Mouse (Mus musculus) midbrain, embryonic 13.5 days (tissue): Measurements from ENCODE around the gene Ribc2. TPM values are rescaled to one million over a fixed set of nuclear protein-coding genes. Genes with fewer than 3 reads are reported as not detected.

Experiments used
- ATAC-seq: fragments of 200-750 bp; cut with Nextera tagmentation; 2 replicates; pipeline ENCODE4 v1.8.0; 2017; ENCODE audit warnings: mild to moderate bottlenecking, moderate TSS enrichment, moderate library complexity
- H3K27ac ChIP-seq: fragments of 300-500 bp; sonication (generic); 2 replicates; pipeline ENCODE4 v1.5.1; 2015; ENCODE audit warnings: inconsistent platforms, mild to moderate bottlenecking, moderate library complexity
- H3K27me3 ChIP-seq: fragments of 300-500 bp; sonication (generic); 2 replicates; pipeline ENCODE4 v1.6.1; 2015; ENCODE audit warnings: mild to moderate bottlenecking, inconsistent platforms
- H3K36me3 ChIP-seq: fragments of 300-500 bp; sonication (generic); 2 replicates; pipeline ENCODE4 v1.6.1; 2015; ENCODE audit warnings: mild to moderate bottlenecking, inconsistent platforms
- H3K4me1 ChIP-seq: fragments of 300-500 bp; sonication (generic); replicated peaks from 2 replicates; pipeline ENCODE4 v1.6.1; 2015; ENCODE audit warnings: inconsistent platforms
- H3K4me2 ChIP-seq: fragments of 300-500 bp; sonication (generic); replicated peaks from 2 replicates; pipeline ENCODE4 v1.6.1; 2015; ENCODE audit warnings: moderate library complexity, mild to moderate bottlenecking, inconsistent platforms
- H3K4me3 ChIP-seq: fragments of 300-500 bp; sonication (generic); replicated peaks from 2 replicates; pipeline ENCODE4 v1.5.1; 2015; ENCODE audit warnings: mild to moderate bottlenecking, inconsistent platforms
- H3K9ac ChIP-seq: fragments of 300-500 bp; sonication (generic); replicated peaks from 2 replicates; pipeline ENCODE4 v1.6.1; 2015; ENCODE audit warnings: mild to moderate bottlenecking, inconsistent platforms
- H3K9me3 ChIP-seq: fragments of 300-500 bp; sonication (generic); 2 replicates; pipeline ENCODE4 v1.6.1; 2016; ENCODE audit warnings: mild to moderate bottlenecking, inconsistent platforms
- WGBS: fragments of 180-500 bp; shearing (Covaris S2); methylation state at CpG from one replicate; pipeline ENCODE4 v1.1.7; 2015; 5-methylcytosine and 5-hydroxymethylcytosine counted together
- polyA plus RNA-seq: library from polyadenylated mRNA; unstranded; fragments of >200 nt; fragmentation: Nextera tagmentation; extraction: Ambion mirVana; gene quantifications from 2 replicates; pipeline ENCODE4 v1.2.1, GENCODE M21; 2015

Ribc2 gene
- polyA plus RNA-seq, 1 experiment from 2014 or later, result 0.62 TPM

DNA sequence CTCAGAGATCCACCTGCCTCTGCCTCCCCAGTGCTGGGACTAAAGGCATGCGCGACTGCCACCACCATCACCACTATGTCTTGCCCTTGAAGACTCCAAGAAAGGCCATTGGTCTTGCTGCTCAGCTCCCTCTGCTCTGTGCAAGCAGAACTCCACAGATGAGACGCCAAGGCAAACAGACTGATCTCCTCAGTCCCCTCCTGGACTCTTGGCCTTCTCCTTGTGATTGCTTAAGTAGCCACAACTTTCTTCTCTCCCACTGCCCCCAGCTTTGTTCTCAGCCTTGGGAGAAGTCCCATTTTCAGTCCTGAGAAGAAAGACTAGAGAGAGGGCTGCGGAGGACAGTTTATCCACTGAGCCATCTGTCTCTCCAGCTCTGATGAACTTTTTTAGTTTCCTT is 50.2 kb downstream of the Ribc2 start:
- no peak for ATAC-seq
- no peak overlapping the region for H3K9ac ChIP-seq
- H3K4me3 ChIP-seq, result no peak overlapping the region
- WGBS, result 93% methylated on average over 4 of the region's 4 CpGs
- no peak overlapping the region for H3K4me2 ChIP-seq
- H3K4me1 ChIP-seq, result 0 out of 2 replicates have a peak, but pooled peaks cover 6% of the 10 kb centered on the region
- no peaks in the 10 kb centered on the region for H3K27me3 ChIP-seq
- no peak overlapping the region for H3K27ac ChIP-seq
- no peaks in the 10 kb centered on the region for H3K9me3 ChIP-seq
- H3K36me3 ChIP-seq, result no peaks in the 10 kb centered on the region

DNA sequence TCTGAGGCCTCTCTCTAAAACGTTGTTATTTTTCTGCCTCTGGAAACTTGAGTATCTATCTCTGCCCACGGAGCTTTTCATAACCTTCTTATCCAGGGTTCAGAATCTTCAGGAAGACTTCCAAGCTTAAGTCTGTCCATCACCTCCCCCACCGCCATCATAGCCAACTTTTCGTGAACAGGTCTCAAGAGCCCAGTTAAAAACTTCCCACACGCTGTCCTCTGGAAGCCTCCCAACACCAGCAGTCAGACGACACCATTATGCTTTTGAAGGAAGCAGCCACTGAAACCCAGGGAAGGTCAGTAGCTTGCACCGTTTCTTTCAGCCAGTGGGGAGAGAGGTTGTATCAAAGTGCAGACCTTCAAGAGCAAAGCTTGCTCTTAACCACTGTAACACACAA is 55.0 kb downstream of the Ribc2 start:
- H3K4me3 ChIP-seq, result no peak overlapping the region
- no peak overlapping the region for H3K9ac ChIP-seq
- no peaks in the 10 kb centered on the region for H3K36me3 ChIP-seq
- ATAC-seq, result no peak
- H3K27me3 ChIP-seq, result no peaks in the 10 kb centered on the region
- WGBS, result 88% methylated on average over 7 of the region's 7 CpGs
- H3K4me1 ChIP-seq, result no peaks in the 10 kb centered on the region
- no peak overlapping the region for H3K27ac ChIP-seq
- no peaks in the 10 kb centered on the region for H3K9me3 ChIP-seq
- no peak overlapping the region for H3K4me2 ChIP-seq

DNA sequence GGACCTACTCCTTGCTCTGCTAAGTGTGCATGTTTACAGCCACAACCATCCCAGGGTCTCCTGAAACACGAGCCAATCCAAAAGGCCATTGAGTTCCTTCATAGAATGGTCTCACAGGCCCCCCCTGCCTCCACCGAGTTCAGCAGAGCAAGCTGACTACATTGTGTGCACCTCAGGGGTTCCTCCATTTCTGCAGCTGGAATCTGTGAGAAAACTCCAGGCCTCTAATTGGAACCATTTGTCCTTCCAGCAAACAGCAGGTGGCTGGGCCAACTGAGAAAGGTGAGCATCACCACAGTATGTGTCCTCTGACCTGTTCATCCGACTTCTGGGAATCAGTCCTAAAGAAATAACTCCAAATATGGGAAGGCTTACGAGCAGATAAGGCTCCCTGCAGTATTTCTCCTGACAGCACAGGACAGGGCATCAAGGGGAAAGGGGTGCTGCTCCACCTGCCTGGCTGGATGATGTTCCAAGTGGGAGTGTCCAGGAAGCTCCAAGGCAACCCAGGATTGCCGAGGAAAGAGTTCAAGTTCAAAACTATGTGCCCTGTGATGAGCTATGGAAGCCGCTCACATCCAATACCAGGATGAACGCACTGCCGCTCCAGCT is 56.4 kb downstream of the Ribc2 start:
- no peak overlapping the region for H3K4me2 ChIP-seq
- ATAC-seq, result no peak
- WGBS, result 58% methylated on average over 8 of the region's 8 CpGs
- H3K36me3 ChIP-seq, result no peaks in the 10 kb centered on the region
- H3K27me3 ChIP-seq, result no peaks in the 10 kb centered on the region
- no peaks in the 10 kb centered on the region for H3K4me1 ChIP-seq
- H3K27ac ChIP-seq, result no peak overlapping the region
- no peaks in the 10 kb centered on the region for H3K9me3 ChIP-seq
- H3K4me3 ChIP-seq, result no peak overlapping the region
- H3K9ac ChIP-seq, result no peak overlapping the region

Other genes with a start within 250 kb of the Ribc2 start
- 0.71 and 0.87 TPM in 2 replicates for gene Gm29666, start 212.0 kb upstream of the Ribc2 start, polyA plus RNA-seq
- gene Nup50, start 208.7 kb upstream of the Ribc2 start, polyA plus RNA-seq, result 37.3 and 39.4 TPM in 2 replicates
- gene 5031439G07Rik, start 143.5 kb upstream of the Ribc2 start, polyA plus RNA-seq, result 17.4 and 19.0 TPM in 2 replicates
- 0.39 and 0.43 TPM in 2 replicates for gene Upk3a, start 114.9 kb upstream of the Ribc2 start, polyA plus RNA-seq
- gene Fam118a, start 103.1 kb upstream of the Ribc2 start, polyA plus RNA-seq, result 24.4 and 26.0 TPM in 2 replicates
- gene Smc1b, start 114 bp upstream of the Ribc2 start, polyA plus RNA-seq, result 0.07 and 0.08 TPM in 2 replicates
- gene Fbln1, start 73.9 kb downstream of the Ribc2 start, polyA plus RNA-seq, result 51.3 and 53.9 TPM in 2 replicates
- gene Atxn10, start 204.2 kb downstream of the Ribc2 start, polyA plus RNA-seq, result 513 and 524 TPM in 2 replicates